Mouse (Mus musculus) ES-E14 (cell line): ENCODE measurements around the gene 2010300C02Rik. TPM values are rescaled to one million over a fixed set of nuclear protein-coding genes. Genes with fewer than 3 reads are reported as not detected.

Experiments used
- DNase-seq: peaks from one replicate; pipeline ENCODE4 v3.0.0-alpha.2; 2013; ENCODE audit warnings: low read depth, low spot score
- H3K27ac ChIP-seq: 2 replicates; pipeline ENCODE4 v1.5.1; 2012; ENCODE audit warnings: low read depth, mild to moderate bottlenecking, low read length, moderate library complexity, mixed read lengths; ENCODE audit not compliant: poor library complexity, insufficient read depth, severe bottlenecking
- H3K36me3 ChIP-seq: 2 replicates; pipeline ENCODE4 v1.6.1; 2012; ENCODE audit warnings: mild to moderate bottlenecking, low read length, moderate library complexity, mixed read lengths; ENCODE audit not compliant: control insufficient read depth, poor library complexity, insufficient read depth, severe bottlenecking
- H3K4me1 ChIP-seq, 2 experiments: fragments of 150-350 bp in 1 of 2; sonication (generic) in 1 of 2; 2 replicates each; pipeline ENCODE4 v1.6.1; 2012; ENCODE audit warnings: low read length in 2 of 2, mild to moderate bottlenecking in 1 of 2, mixed read lengths in 1 of 2; ENCODE audit not compliant: control insufficient read depth in 2 of 2, insufficient read depth in 2 of 2, poor library complexity in 1 of 2
- H3K4me3 ChIP-seq, 2 experiments: fragments of 150-350 bp in 1 of 2; sonication (generic) in 1 of 2; 2 replicates each; pipeline ENCODE4 v1.5.1; 2012; ENCODE audit warnings: low read length in 2 of 2, low read depth in 1 of 2, mild to moderate bottlenecking in 1 of 2, mixed read lengths in 1 of 2; ENCODE audit not compliant: insufficient read depth in 1 of 2, poor library complexity in 1 of 2, severe bottlenecking in 1 of 2
- H3K9ac ChIP-seq: 2 replicates; pipeline ENCODE4 v1.6.1; 2012; ENCODE audit warnings: low read depth, mild to moderate bottlenecking, low read length, mixed read lengths; ENCODE audit not compliant: poor library complexity, insufficient read depth, severe bottlenecking
- H3K9me3 ChIP-seq: fragments of 150-350 bp; sonication (generic); 2 replicates; pipeline ENCODE4 v1.6.1; 2012; ENCODE audit warnings: low read depth, mild to moderate bottlenecking, low read length; ENCODE audit not compliant: control insufficient read depth, insufficient read depth
- CHD2 ChIP-seq: IDR thresholded peaks from 2 replicates; pipeline ENCODE4 v1.6.1; 2014; ENCODE audit warnings: mild to moderate bottlenecking, low read depth, low read length, inconsistent platforms
- HCFC1 ChIP-seq: IDR thresholded peaks from 2 replicates; pipeline ENCODE4 v1.6.1; 2012; ENCODE audit warnings: low read length, inconsistent platforms, borderline replicate concordance; ENCODE audit not compliant: insufficient read depth
- MAFK ChIP-seq: IDR thresholded peaks from 2 replicates; pipeline ENCODE4 v1.6.1; 2014; ENCODE audit warnings: mild to moderate bottlenecking, low read depth, low read length, inconsistent platforms; ENCODE audit not compliant: insufficient read depth
- ZC3H11A ChIP-seq: IDR thresholded peaks from 2 replicates; pipeline ENCODE4 v1.6.1; 2012; ENCODE audit warnings: low read depth, mild to moderate bottlenecking, inconsistent platforms, low read length, borderline replicate concordance
- ZNF384 ChIP-seq: IDR thresholded peaks from 2 replicates; pipeline ENCODE4 v1.6.1; 2012; ENCODE audit warnings: low read depth, low read length, inconsistent platforms
- in situ Hi-C, 2 experiments: fragments of 600-800 bp; cut with MboI; formaldehyde crosslinking; loops; one replicate each; pipeline ENCODE4 v1.15.1; 2025; ENCODE audit warnings: low sequenced_read_pairs in 2 of 2, inconsistent platforms in 1 of 2; ENCODE audit not compliant: unreplicated experiment in 2 of 2
- total RNA-seq: library from RNA; depleted of rRNA; stranded (reverse); fragments of 300-350 nt; gene quantifications from 2 replicates; pipeline ENCODE4 v1.2.3, GENCODE M21; 2012

2010300C02Rik gene
- total RNA-seq, 1 experiment = 0.67 TPM

- in situ Hi-C loops = no loop called here
- Histone ChIP-seq H3K9me3 (no peaks in the 10 kb centered on the region), H3K36me3 (no peaks in the 10 kb centered on the region), H3K27ac (no peak overlapping the region), H3K4me1 (no peaks in the 10 kb centered on the region), H3K9ac (no peak overlapping the region), H3K4me3 (no peak overlapping the region)
- no peak for TF ChIP-seq MAFK
- no peak for TF ChIP-seq ZC3H11A
- TF ChIP-seq HCFC1 = no peak
- no peak for TF ChIP-seq ZNF384
- no peak for TF ChIP-seq CHD2
- DNase-seq = no peak
These were observed 8.1 kb downstream of the 2010300C02Rik start for GRCm38 (mm10) chr1:37711596-37712356.

GRCm38 (mm10) chr1:37711082-37711481 lies 8.8 kb downstream of the 2010300C02Rik start:
- no peaks in the 10 kb centered on the region for H3K9me3 ChIP-seq
- H3K4me1 ChIP-seq = no peaks in the 10 kb centered on the region
- in situ Hi-C loops = no loop called here
- no peak for DNase-seq
- no peak overlapping the region for H3K4me3 ChIP-seq
- TF ChIP-seq ZC3H11A = no peak
- TF ChIP-seq ZNF384 = no peak
- no peak for TF ChIP-seq HCFC1
- TF ChIP-seq MAFK = no peak
- no peak for TF ChIP-seq CHD2
- no peaks in the 10 kb centered on the region for H3K36me3 ChIP-seq
- no peak overlapping the region for H3K9ac ChIP-seq
- no peak overlapping the region for H3K27ac ChIP-seq

- H3K4me1 ChIP-seq = no peaks in the 10 kb centered on the region
- H3K9ac ChIP-seq = no peak overlapping the region
- H3K4me3 ChIP-seq = no peak overlapping the region
- in situ Hi-C loops = no loop called here
- H3K36me3 ChIP-seq = no peaks in the 10 kb centered on the region
- H3K9me3 ChIP-seq = no peaks in the 10 kb centered on the region
- DNase-seq = no peak
- TF ChIP-seq ZC3H11A (no peak), ZNF384 (no peak), MAFK (no peak), HCFC1 (no peak), CHD2 (no peak)
- no peak overlapping the region for H3K27ac ChIP-seq
These were observed 10.1 kb downstream of the 2010300C02Rik start for GRCm38 (mm10) chr1:37709736-37710135.

GRCm38 (mm10) chr1:37708270-37708955 lies 11.5 kb downstream of the 2010300C02Rik start:
- H3K27ac ChIP-seq = 0 out of 2 replicates have a peak overlapping the region, but pooled peaks have one; percentile 36
- H3K9me3 ChIP-seq = no peaks in the 10 kb centered on the region
- H3K4me1 ChIP-seq = no peaks in the 10 kb centered on the region
- no peaks in the 10 kb centered on the region for H3K36me3 ChIP-seq
- in situ Hi-C loops = no loop called here
- H3K9ac ChIP-seq = no peak overlapping the region
- no peak overlapping the region for H3K4me3 ChIP-seq
- DNase-seq = no peak
- TF ChIP-seq ZNF384 (no peak), HCFC1 (no peak), ZC3H11A (peak; percentile 23; the same call in 1 of the 2 replicates)
